Mouse (Mus musculus): ENCODE results near the gene Fam81a. TPM values are rescaled to one million over a fixed set of nuclear protein-coding genes. Genes with fewer than 3 reads are reported as not detected.

The Fam81a gene
- total RNA-seq, 2 experiments from 2014 or later: 8.3 to 12.6 TPM

- DNase-seq (ENCODE audit: low spot score in 2 of 2): no peak
Observed at GRCm38 (mm10) chr9:70062012-70062411, 80.3 kb downstream of the Fam81a start.

GRCm38 (mm10) chr9:70053411-70053810 is 88.9 kb downstream of the Fam81a start:
- no peak for DNase-seq (ENCODE audit: low spot score in 2 of 2)

GRCm38 (mm10) chr9:70052730-70053129 is 89.6 kb downstream of the Fam81a start:
- DNase-seq (ENCODE audit: low spot score in 2 of 2): no peak

- no peak for DNase-seq (ENCODE audit: low spot score in 2 of 2)
Observed at GRCm38 (mm10) chr9:70049839-70050238, 92.5 kb downstream of the Fam81a start.

- no peak for DNase-seq (ENCODE audit: low spot score in 2 of 2)
Observed at GRCm38 (mm10) chr9:70049416-70049783, 93.0 kb downstream of the Fam81a start.

- DNase-seq (ENCODE audit: low spot score in 2 of 2): no peak
Observed at GRCm38 (mm10) chr9:70048751-70049415, 93.5 kb downstream of the Fam81a start.

- DNase-seq (ENCODE audit: low spot score in 2 of 2): no peak
Observed at GRCm38 (mm10) chr9:70048280-70048679, 94.1 kb downstream of the Fam81a start.

GRCm38 (mm10) chr9:70047839-70048238 is 94.5 kb downstream of the Fam81a start:
- no peak for DNase-seq (ENCODE audit: low spot score in 2 of 2)

GRCm38 (mm10) chr9:70046255-70046654 is 96.1 kb downstream of the Fam81a start:
- no peak for DNase-seq (ENCODE audit: low spot score in 2 of 2)

- DNase-seq (ENCODE audit: low spot score in 2 of 2): no peak
Observed at GRCm38 (mm10) chr9:70044865-70045264, 97.5 kb downstream of the Fam81a start.

GRCm38 (mm10) chr9:70042935-70043334 is 99.4 kb downstream of the Fam81a start:
- no peak for DNase-seq (ENCODE audit: low spot score in 2 of 2)

- no peak for DNase-seq (ENCODE audit: low spot score in 2 of 2)
Observed at GRCm38 (mm10) chr9:70042137-70042536, 100.2 kb downstream of the Fam81a start.

GRCm38 (mm10) chr9:70040570-70040969 is 101.8 kb downstream of the Fam81a start:
- no peak for DNase-seq (ENCODE audit: low spot score in 2 of 2)

- DNase-seq (ENCODE audit: low spot score in 2 of 2): no peak
Observed at GRCm38 (mm10) chr9:70039597-70040385, 102.6 kb downstream of the Fam81a start.

Other genes with a start within 250 kb of the Fam81a start
- gene Bnip2, start 153.1 kb downstream of the Fam81a start, total RNA-seq (2021): 100 to 1,000 TPM in 1 of 2 experiments, 10 to 100 TPM in 1; 98.8 to 109 TPM
- 10 to 100 TPM; 86.4 to 93.0 TPM for gene Gtf2a2, start 130.0 kb downstream of the Fam81a start, total RNA-seq (2021)
- not detected for gene Gcnt3, start 104.5 kb downstream of the Fam81a start, total RNA-seq (2021)
- gene Myo1e, start 64.8 kb upstream of the Fam81a start, total RNA-seq (2021): 10 to 100 TPM; 16.8 to 19.8 TPM